In genomic region chr10:128298243-128298642, GRCm38 (mm10) we compare ENCODE assay signal across 16 mouse cellular contexts. TPM values are rescaled to one million over a fixed set of nuclear protein-coding genes. Genes with fewer than 3 reads are reported as not detected.
A peak's percentile ranks its signal among the peaks of the same experiment; 100 is the strongest.
DNase-seq lines count a peak whose midpoint lies in the region; ATAC-seq and TF ChIP-seq lines count a peak whose summit lies in the region.
"Had no signal": no experiment of that assay in that cellular context is flagged by ENCODE, and none has a peak within 500 bp of the region (broad histone marks: within the 10 kb centered on the region; RNA-seq: fewer than 3 reads in every experiment).

No protein-coding gene starts in this region.

- DNase-seq in adrenal gland, postnatal 10 days = peak; percentile 46
- DNase-seq in adrenal gland, postnatal 25 days = no peak
- DNase-seq in thymus, postnatal 0 days (ENCODE audit: low spot score) = no peak
- no peak for DNase-seq in yolk sac, embryonic 10.5 days (ENCODE audit: low spot score)
- DNase-seq: layer of hippocampus, postnatal 36 days had no signal

- H3K36me3 ChIP-seq in intestine, embryonic 15.5 days = no peaks in the 10 kb centered on the region
- H3K36me3 ChIP-seq in intestine, postnatal 0 days (ENCODE audit: control insufficient read depth, insufficient read depth) = no peaks in the 10 kb centered on the region
- no peaks in the 10 kb centered on the region for H3K36me3 ChIP-seq in E14TG2a.4 (ENCODE audit: insufficient read depth, low read length)
- H3K36me3 ChIP-seq: embryonic facial prominence, embryonic 12.5 days; limb, embryonic 15.5 days; neural tube, embryonic 12.5 days had no signal

- no peak for TF ChIP-seq CTCF in intestine, postnatal 0 days (IDR thresholded peaks at IDR 0.05; ENCODE audit: low read depth)
- no peak for TF ChIP-seq CTCF in E14TG2a.4 (conservative IDR thresholded peaks at IDR 0.05; ENCODE audit: low read length)

- no peak for ATAC-seq in intestine, embryonic 15.5 days
- no peak for ATAC-seq in intestine, postnatal 0 days
- ATAC-seq in granulocyte monocyte progenitor cell, adult 5-6 weeks (replicated peaks; ENCODE audit: poor library complexity, severe bottlenecking) = peak; percentile 66
- ATAC-seq: forebrain, embryonic 16.5 days had no signal

- 0 out of 2 replicates have a peak overlapping the region, but pooled peaks have one; percentile 28 for H3K27ac ChIP-seq in intestine, embryonic 15.5 days
- no peak overlapping the region for H3K27ac ChIP-seq in intestine, postnatal 0 days (ENCODE audit: low read depth, low read length)
- H3K27ac ChIP-seq: embryonic facial prominence, embryonic 12.5 days; limb, embryonic 15.5 days; neural tube, embryonic 12.5 days had no signal

- no peak overlapping the region for H3K4me3 ChIP-seq in intestine, embryonic 15.5 days (replicated peaks)
- no peak overlapping the region for H3K4me3 ChIP-seq in intestine, postnatal 0 days (ENCODE audit: low read depth, low read length)
- peak overlapping the region; percentile 66 for H3K4me3 ChIP-seq in E14TG2a.4 (replicated peaks; ENCODE audit: low read length)
- H3K4me3 ChIP-seq: embryonic facial prominence, embryonic 12.5 days; limb, embryonic 15.5 days; neural tube, embryonic 12.5 days had no signal

- H3K27me3 ChIP-seq in intestine, embryonic 15.5 days (replicated peaks) = no peaks in the 10 kb centered on the region
- H3K27me3 ChIP-seq in intestine, postnatal 0 days (replicated peaks; ENCODE audit: control insufficient read depth, insufficient read depth, low read length) = no peaks in the 10 kb centered on the region
- no peaks in the 10 kb centered on the region for H3K27me3 ChIP-seq in E14TG2a.4 (ENCODE audit: insufficient read depth, low read length)
- H3K27me3 ChIP-seq: embryonic facial prominence, embryonic 12.5 days; limb, embryonic 15.5 days; neural tube, embryonic 12.5 days had no signal

- no peaks in the 10 kb centered on the region for H3K9me3 ChIP-seq in intestine, embryonic 15.5 days
- no peaks in the 10 kb centered on the region for H3K9me3 ChIP-seq in intestine, postnatal 0 days (ENCODE audit: control insufficient read depth)
- no peaks in the 10 kb centered on the region for H3K9me3 ChIP-seq in E14TG2a.4 (ENCODE audit: low read length)
- H3K9me3 ChIP-seq: embryonic facial prominence, embryonic 12.5 days; limb, embryonic 15.5 days; neural tube, embryonic 12.5 days had no signal

- peaks cover 10% of the 10 kb centered on the region; the same call in 1 of the 2 replicates for H3K4me1 ChIP-seq in intestine, embryonic 15.5 days (replicated peaks)
- no peaks in the 10 kb centered on the region for H3K4me1 ChIP-seq in intestine, postnatal 0 days (replicated peaks; ENCODE audit: control insufficient read depth, insufficient read depth, low read length)
- peaks cover 54% of the 10 kb centered on the region for H3K4me1 ChIP-seq in E14TG2a.4 (replicated peaks; ENCODE audit: low read depth, low read length)

- no peak overlapping the region for H3K9ac ChIP-seq in intestine, embryonic 15.5 days
- H3K9ac ChIP-seq in intestine, postnatal 0 days (ENCODE audit: low read depth, low read length) = no peak overlapping the region
- H3K9ac ChIP-seq: embryonic facial prominence, embryonic 12.5 days; limb, embryonic 15.5 days; neural tube, embryonic 12.5 days had no signal

- no peak overlapping the region for H3K4me2 ChIP-seq in intestine, embryonic 15.5 days (replicated peaks)
- H3K4me2 ChIP-seq in intestine, postnatal 0 days (replicated peaks; ENCODE audit: low read depth) = no peak overlapping the region
- H3K4me2 ChIP-seq: embryonic facial prominence, embryonic 12.5 days; limb, embryonic 15.5 days; midbrain, embryonic 11.5 days; neural tube, embryonic 12.5 days had no signal

- WGBS in intestine, embryonic 15.5 days = 69% methylated on average over 6 of the region's 6 CpGs
- WGBS in intestine, postnatal 0 days = 75% methylated on average over 6 of the region's 6 CpGs

RNA-seq across cellular contexts. Expression of gene Il23a, which starts 0.3 kb away (rescaled TPM):
- total RNA-seq in adrenal gland, postnatal 10 days (2021) = under 1 TPM in 1 of 2 experiments, not detected in 1; 0.27 TPM
- total RNA-seq in adrenal gland, postnatal 25 days (2021) = not detected in 2 replicates
- polyA plus RNA-seq in intestine, embryonic 15.5 days (2015; fragmentation: Nextera tagmentation; extraction: Ambion mirVana) = 0.21 and 0.31 TPM in 2 replicates
- 0.22 and 0.46 TPM in 2 replicates for polyA plus RNA-seq in intestine, postnatal 0 days (2015; fragmentation: Nextera tagmentation; extraction: Ambion mirVana)
- not detected in 2 replicates for total RNA-seq in granulocyte monocyte progenitor cell, adult 5-6 weeks (2014; fragmentation: Nextera tagmentation)
- 1.3 and 1.6 TPM in 2 replicates for total RNA-seq in granulocyte monocyte progenitor cell, adult 5-6 weeks (2017)
- 2.5 and 3.1 TPM in 2 replicates for polyA plus RNA-seq in thymus, postnatal 0 days (2015; fragmentation: Nextera tagmentation; extraction: Ambion mirVana)
- total RNA-seq: gastrocnemius, postnatal 4 days had no signal
- polyA plus RNA-seq: embryonic facial prominence, embryonic 12.5 days; midbrain, embryonic 11.5 days; spleen, adult 2 months had no signal

RNA-seq across cellular contexts. Expression of gene Pan2, which starts 4.9 kb away (rescaled TPM):
- 10 to 100 TPM; 24.0 to 32.8 TPM for total RNA-seq in adrenal gland, postnatal 10 days (2021)
- total RNA-seq in adrenal gland, postnatal 25 days (2021) = 28.9 and 32.7 TPM in 2 replicates
- polyA plus RNA-seq in intestine, embryonic 15.5 days (2015; fragmentation: Nextera tagmentation; extraction: Ambion mirVana) = 26.2 TPM in 2 replicates
- 11.5 and 14.0 TPM in 2 replicates for polyA plus RNA-seq in intestine, postnatal 0 days (2015; fragmentation: Nextera tagmentation; extraction: Ambion mirVana)
- total RNA-seq in granulocyte monocyte progenitor cell, adult 5-6 weeks (2014; fragmentation: Nextera tagmentation) = 22.7 and 25.7 TPM in 2 replicates
- total RNA-seq in granulocyte monocyte progenitor cell, adult 5-6 weeks (2017) = 9.8 and 16.2 TPM in 2 replicates
- polyA plus RNA-seq in thymus, postnatal 0 days (2015; fragmentation: Nextera tagmentation; extraction: Ambion mirVana) = 26.2 and 31.8 TPM in 2 replicates

RNA-seq across cellular contexts. Expression of gene Cnpy2, which starts 24.0 kb away (rescaled TPM):
- 100 to 1,000 TPM; 149 to 165 TPM for total RNA-seq in adrenal gland, postnatal 10 days (2021)
- 164 and 206 TPM in 2 replicates for total RNA-seq in adrenal gland, postnatal 25 days (2021)
- polyA plus RNA-seq in intestine, embryonic 15.5 days (2015; fragmentation: Nextera tagmentation; extraction: Ambion mirVana) = 303 and 328 TPM in 2 replicates
- 254 and 273 TPM in 2 replicates for polyA plus RNA-seq in intestine, postnatal 0 days (2015; fragmentation: Nextera tagmentation; extraction: Ambion mirVana)
- total RNA-seq in granulocyte monocyte progenitor cell, adult 5-6 weeks (2014; fragmentation: Nextera tagmentation) = 108 and 200 TPM in 2 replicates
- total RNA-seq in granulocyte monocyte progenitor cell, adult 5-6 weeks (2017) = 135 TPM in 2 replicates
- polyA plus RNA-seq in thymus, postnatal 0 days (2015; fragmentation: Nextera tagmentation; extraction: Ambion mirVana) = 223 and 247 TPM in 2 replicates

RNA-seq across cellular contexts. Expression of gene Stat2, which starts 27.9 kb away (rescaled TPM):
- 10 to 100 TPM; 17.4 to 27.5 TPM for total RNA-seq in adrenal gland, postnatal 10 days (2021)
- total RNA-seq in adrenal gland, postnatal 25 days (2021) = 37.2 and 52.6 TPM in 2 replicates
- polyA plus RNA-seq in intestine, embryonic 15.5 days (2015; fragmentation: Nextera tagmentation; extraction: Ambion mirVana) = 15.1 and 15.4 TPM in 2 replicates
- polyA plus RNA-seq in intestine, postnatal 0 days (2015; fragmentation: Nextera tagmentation; extraction: Ambion mirVana) = 23.2 and 26.7 TPM in 2 replicates
- total RNA-seq in granulocyte monocyte progenitor cell, adult 5-6 weeks (2014; fragmentation: Nextera tagmentation) = 26.8 and 28.5 TPM in 2 replicates
- total RNA-seq in granulocyte monocyte progenitor cell, adult 5-6 weeks (2017) = 6.5 and 7.1 TPM in 2 replicates
- 22.6 and 25.1 TPM in 2 replicates for polyA plus RNA-seq in thymus, postnatal 0 days (2015; fragmentation: Nextera tagmentation; extraction: Ambion mirVana)

RNA-seq across cellular contexts. Expression of gene Apof, which starts 29.8 kb away (rescaled TPM):
- total RNA-seq in adrenal gland, postnatal 10 days (2021) = 100 to 1,000 TPM in 1 of 2 experiments, 10 to 100 TPM in 1; 78.0 to 183 TPM
- total RNA-seq in adrenal gland, postnatal 25 days (2021) = 9.7 and 10.0 TPM in 2 replicates
- 1.6 and 2.9 TPM in 2 replicates for polyA plus RNA-seq in intestine, embryonic 15.5 days (2015; fragmentation: Nextera tagmentation; extraction: Ambion mirVana)
- polyA plus RNA-seq in intestine, postnatal 0 days (2015; fragmentation: Nextera tagmentation; extraction: Ambion mirVana) = 0.12 TPM in 2 replicates
- not detected in 2 replicates for total RNA-seq in granulocyte monocyte progenitor cell, adult 5-6 weeks (2014; fragmentation: Nextera tagmentation)
- 0.34 and 0.57 TPM in 2 replicates for total RNA-seq in granulocyte monocyte progenitor cell, adult 5-6 weeks (2017)
- 0.17 TPM in 1 of 2 replicates, not detected in the other for polyA plus RNA-seq in thymus, postnatal 0 days (2015; fragmentation: Nextera tagmentation; extraction: Ambion mirVana)
- total RNA-seq: layer of hippocampus, postnatal 36 days had no signal
- polyA plus RNA-seq: embryonic facial prominence, embryonic 12.5 days; forebrain, embryonic 16.5 days; midbrain, embryonic 11.5 days; neural tube, embryonic 12.5 days had no signal
